Mouse (Mus musculus) activated CD4-positive, CD25-positive, alpha-beta regulatory T cell, adult 4 months (primary cell): ENCODE results near the gene D930020B18Rik. TPM values are rescaled to one million over a fixed set of nuclear protein-coding genes. Genes with fewer than 3 reads are reported as not detected.
A peak's percentile ranks its signal among the peaks of the same experiment; 100 is the strongest.

Experiments used
- ATAC-seq: one replicate; pipeline ENCODE4 v1.8.0; 2017
- polyA plus RNA-seq, 2 experiments: library from polyadenylated mRNA; unstranded; fragments of 100-300 nt; shearing (Covaris generic); gene quantifications; one replicate each; pipeline ENCODE4 v1.2.1; 2017

The D930020B18Rik gene
- polyA plus RNA-seq: under 1 TPM; 0.29 to 0.41 TPM

GRCm38 (mm10) chr10:121641272-121642053, at the start of gene D930020B18Rik:
Gene D930020B18Rik, plus strand, starts transcription at chr10:121641588.
- peak; percentile 24 for ATAC-seq

- ATAC-seq: no peak
These were observed 44.8 kb upstream of the D930020B18Rik start for GRCm38 (mm10) chr10:121596580-121596979.

- no peak for ATAC-seq
These were observed 40.1 kb upstream of the D930020B18Rik start for GRCm38 (mm10) chr10:121601272-121601671.

- ATAC-seq: no peak
These were observed 37.8 kb upstream of the D930020B18Rik start for GRCm38 (mm10) chr10:121603556-121603955.

- no peak for ATAC-seq
These were observed 36.6 kb upstream of the D930020B18Rik start for GRCm38 (mm10) chr10:121604632-121605344.

- no peak for ATAC-seq
These were observed 33.2 kb upstream of the D930020B18Rik start for GRCm38 (mm10) chr10:121608177-121608576.

- ATAC-seq: no peak
These were observed 29.8 kb upstream of the D930020B18Rik start for GRCm38 (mm10) chr10:121611587-121611986.

GRCm38 (mm10) chr10:121612448-121612847, 28.9 kb upstream of the D930020B18Rik start:
- ATAC-seq: no peak

- no peak for ATAC-seq
These were observed 27.8 kb upstream of the D930020B18Rik start for GRCm38 (mm10) chr10:121613570-121613969.

GRCm38 (mm10) chr10:121615146-121615870, 26.1 kb upstream of the D930020B18Rik start:
- no peak for ATAC-seq

GRCm38 (mm10) chr10:121615935-121616334, 25.5 kb upstream of the D930020B18Rik start:
- ATAC-seq: no peak

GRCm38 (mm10) chr10:121622431-121622830, 19.0 kb upstream of the D930020B18Rik start:
- ATAC-seq: no peak

- no peak for ATAC-seq
These were observed 17.7 kb upstream of the D930020B18Rik start for GRCm38 (mm10) chr10:121623670-121624069.

- ATAC-seq: no peak
These were observed 16.4 kb upstream of the D930020B18Rik start for GRCm38 (mm10) chr10:121625006-121625405.

GRCm38 (mm10) chr10:121625407-121626185, 15.8 kb upstream of the D930020B18Rik start:
- ATAC-seq: peak; percentile 20

GRCm38 (mm10) chr10:121626186-121626882, 15.1 kb upstream of the D930020B18Rik start, which contains the start of gene Xpot:
Gene Xpot, minus strand, starts transcription at chr10:121626332.
- ATAC-seq: peak; percentile 96

- no peak for ATAC-seq
These were observed 14.1 kb upstream of the D930020B18Rik start for GRCm38 (mm10) chr10:121627216-121627852.

GRCm38 (mm10) chr10:121628561-121629040, 12.8 kb upstream of the D930020B18Rik start:
- no peak for ATAC-seq

GRCm38 (mm10) chr10:121634159-121634558, 7.2 kb upstream of the D930020B18Rik start:
- ATAC-seq: no peak

- no peak for ATAC-seq
These were observed 5.1 kb upstream of the D930020B18Rik start for GRCm38 (mm10) chr10:121636276-121636675.

- ATAC-seq: no peak
These were observed 1.8 kb upstream of the D930020B18Rik start for GRCm38 (mm10) chr10:121639573-121639972.
